Mouse (Mus musculus): Measurements from ENCODE around the gene 9830107B12Rik.

DNA sequence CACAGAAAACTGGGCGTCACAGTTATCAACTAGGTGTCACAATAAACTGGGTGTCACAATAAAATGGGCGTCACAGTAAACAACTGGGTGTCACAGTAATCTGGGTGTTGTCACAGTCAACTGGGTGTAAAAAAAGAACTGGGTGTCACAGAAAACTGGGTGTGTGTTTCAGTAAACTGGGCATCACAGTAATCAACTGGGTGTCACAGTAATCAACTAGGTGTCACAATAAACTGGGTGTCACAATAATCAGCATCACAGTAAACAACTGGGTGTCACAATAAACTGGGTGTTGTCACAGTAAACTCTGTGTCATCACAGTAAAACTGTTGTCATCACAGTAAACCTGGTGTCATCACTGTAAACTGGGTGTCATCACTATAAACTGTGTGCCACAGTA lies 46.3 kb upstream of the 9830107B12Rik start:
- TF ChIP-seq POLR2A (IDR thresholded peaks at IDR 0.05; ENCODE audit: extremely low read depth, insufficient read depth, low read length) (no peak), CTCF (IDR thresholded peaks at IDR 0.05; ENCODE audit: low read depth, low read length) (no peak)

Measured in liver, adult 2 months (tissue).